Mouse (Mus musculus) brain, embryonic 14.5 days (tissue): ENCODE measurements around the gene Dhrs3.

Experiments used
- CTCF ChIP-seq: fragments of 200-500 bp; IDR thresholded peaks from 2 replicates; pipeline ENCODE4 v1.5.1; 2012; ENCODE audit warnings: inconsistent platforms, mild to moderate bottlenecking, moderate library complexity, borderline replicate concordance; ENCODE audit not compliant: insufficient read depth, insufficient read length; ENCODE audit errors: extremely low read depth
- POLR2A ChIP-seq: fragments of 200-500 bp; IDR thresholded peaks from 2 replicates; pipeline ENCODE4 v1.6.1; 2012; ENCODE audit warnings: mild to moderate bottlenecking, inconsistent platforms, borderline replicate concordance; ENCODE audit not compliant: poor library complexity, insufficient read depth, insufficient read length, severe bottlenecking; ENCODE audit errors: extremely low read depth

GRCm38 (mm10) chr4:144953421-144953820 lies 60.8 kb downstream of the Dhrs3 start:
- TF ChIP-seq CTCF = no peak
- no peak for TF ChIP-seq POLR2A
